Mouse (Mus musculus): ENCODE data around the gene Ttll13. TPM values are rescaled to one million over a fixed set of nuclear protein-coding genes. Genes with fewer than 3 reads are reported as not detected.

Ttll13 gene
- polyA plus RNA-seq, 1 experiment = 1.2 TPM

DNA sequence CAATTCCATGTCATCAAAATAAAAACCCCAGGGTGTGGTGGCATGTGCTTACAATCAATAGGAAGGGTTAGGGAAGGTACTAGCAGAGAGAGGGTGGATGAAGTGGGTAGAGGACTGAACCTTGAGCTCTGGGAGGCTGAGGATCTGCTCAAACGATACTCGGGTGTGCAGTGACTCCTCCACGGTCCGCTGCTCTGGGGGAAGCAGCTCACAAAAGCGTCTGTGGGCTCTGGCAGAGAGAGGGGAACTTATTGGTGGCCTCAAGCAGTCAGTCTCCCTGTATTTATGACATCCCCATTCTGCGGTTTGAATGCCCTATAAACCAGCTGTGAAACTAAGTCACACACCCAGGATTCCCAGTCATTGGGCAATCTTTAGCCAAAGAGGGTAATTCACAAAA lies 16.0 kb upstream of the Ttll13 start:
- WGBS = 65% methylated on average over 6 of the region's 6 CpGs
- no peak for DNase-seq
- H3K4me1 ChIP-seq (ENCODE audit: control insufficient read depth, insufficient read depth, low read length) = peaks cover 4% of the 10 kb centered on the region; the same call in 1 of the 2 replicates
- no peak overlapping the region for H3K4me3 ChIP-seq (replicated peaks; ENCODE audit: extremely low read depth, low read depth, low read length)
- TF ChIP-seq POLR2A (IDR thresholded peaks at IDR 0.05; ENCODE audit: borderline replicate concordance, extremely low read depth, low read depth, low read length) (no peak), CTCF (IDR thresholded peaks at IDR 0.05; ENCODE audit: insufficient read depth, low read length) (no peak)

DNA sequence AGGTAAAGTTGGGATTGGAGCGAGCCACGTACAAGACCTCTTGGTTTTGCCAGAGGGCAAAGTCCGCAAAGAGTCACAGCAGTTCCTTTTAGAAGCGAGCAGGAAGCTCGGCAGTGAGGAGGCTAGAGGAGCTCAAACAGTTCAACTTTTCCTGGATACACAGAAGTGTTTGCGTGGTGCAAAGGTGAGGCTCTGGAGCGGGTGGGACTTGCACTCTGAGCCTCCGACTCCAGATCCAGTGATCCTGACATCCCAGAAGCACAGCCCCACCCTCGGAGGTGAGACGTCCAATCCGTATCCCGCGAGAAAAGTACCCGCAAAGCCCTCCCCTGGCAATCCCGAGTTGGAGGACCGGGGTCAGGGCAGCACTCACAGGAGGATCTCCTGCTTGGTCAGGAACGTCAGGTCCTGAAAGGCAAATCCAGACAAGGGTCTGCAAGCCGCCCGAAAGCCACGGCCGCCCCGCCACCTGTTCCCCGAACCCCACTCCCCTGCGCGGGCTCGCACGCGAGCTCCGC lies 14.1 kb upstream of the Ttll13 start:
- WGBS = under 1% methylated on average over 29 of the region's 29 CpGs
- peak overlapping the region; percentile 88 for H3K4me3 ChIP-seq (replicated peaks; ENCODE audit: extremely low read depth, low read depth, low read length)
- no peak for DNase-seq
- TF ChIP-seq CTCF (IDR thresholded peaks at IDR 0.05; ENCODE audit: insufficient read depth, low read length) = no peak
- TF ChIP-seq POLR2A (IDR thresholded peaks at IDR 0.05; ENCODE audit: borderline replicate concordance, extremely low read depth, low read depth, low read length) = no peak
- H3K4me1 ChIP-seq (ENCODE audit: control insufficient read depth, insufficient read depth, low read length) = peaks cover 4% of the 10 kb centered on the region; the same call in 1 of the 2 replicates

DNA sequence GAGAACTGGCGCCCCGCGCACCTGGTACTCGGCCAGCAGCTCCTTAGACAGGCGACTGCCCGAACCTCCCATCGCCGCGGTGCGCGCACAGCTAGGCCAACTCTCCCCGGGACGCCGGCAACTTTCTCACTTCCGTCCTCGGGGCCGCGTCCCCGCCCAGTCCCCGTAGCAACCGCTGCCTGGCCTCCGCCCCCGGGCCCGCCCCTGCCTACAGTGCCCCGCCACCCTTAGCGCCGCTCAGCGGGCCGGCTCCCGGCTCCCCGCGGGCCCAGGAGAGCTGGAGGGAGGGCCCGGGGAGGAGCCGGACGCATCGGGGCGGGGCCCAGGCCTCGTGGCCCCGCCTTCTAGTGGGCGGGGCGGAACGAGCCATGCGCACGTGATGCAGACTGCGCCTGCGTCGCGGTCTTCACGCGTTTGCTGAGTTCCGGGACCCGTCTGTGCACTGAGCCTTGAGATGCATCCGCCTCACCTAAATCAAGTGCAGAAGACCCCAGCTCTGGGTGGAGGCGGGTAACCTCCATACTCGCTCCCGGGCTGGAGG lies 13.6 kb upstream of the Ttll13 start, which contains the start of the genes Cib1 and Gdpgp1:
Gene Cib1 (minus strand): TSS at position 325 of the 541 bp plus-strand sequence.
Gene Gdpgp1 (plus strand): TSS at position 377 of the 541 bp plus-strand sequence.
- peak within 1 kb of the TSS; percentile 88 for H3K4me3 ChIP-seq (replicated peaks; ENCODE audit: extremely low read depth, low read depth, low read length)
- TF ChIP-seq CTCF (IDR thresholded peaks at IDR 0.05; ENCODE audit: insufficient read depth, low read length) = no peak
- TF ChIP-seq POLR2A (IDR thresholded peaks at IDR 0.05; ENCODE audit: borderline replicate concordance, extremely low read depth, low read depth, low read length) = peak; percentile 85; the same call in 1 of the 2 replicates
- H3K4me1 ChIP-seq (ENCODE audit: control insufficient read depth, insufficient read depth, low read length) = peaks cover 4% of the 10 kb centered on the region; the same call in 1 of the 2 replicates
- peak; percentile 97 for DNase-seq
- under 1% methylated on average over 56 of the region's 56 CpGs for WGBS

DNA sequence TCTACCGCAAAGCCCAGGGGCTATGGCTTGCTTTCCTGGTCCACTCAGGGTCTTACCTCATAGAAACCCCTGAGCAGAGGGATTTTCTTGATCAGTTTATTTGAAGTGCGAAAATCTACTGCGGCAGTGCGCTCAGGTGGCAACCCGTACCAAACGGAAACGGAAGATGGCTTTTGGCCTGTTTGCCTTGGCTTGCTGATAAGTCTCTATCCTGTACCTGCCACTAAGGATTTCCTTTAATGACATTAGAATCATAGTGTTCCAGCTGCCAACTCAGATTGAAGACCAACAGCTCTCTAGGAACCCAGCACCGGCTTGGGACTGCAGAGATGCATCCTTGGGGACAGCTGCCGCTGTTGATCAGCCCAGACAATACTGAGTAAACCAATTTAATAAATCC lies 12.4 kb upstream of the Ttll13 start:
- TF ChIP-seq POLR2A (IDR thresholded peaks at IDR 0.05; ENCODE audit: borderline replicate concordance, extremely low read depth, low read depth, low read length) (no peak), CTCF (IDR thresholded peaks at IDR 0.05; ENCODE audit: insufficient read depth, low read length) (no peak)

GRCm38 (mm10) chr7:80238542-80238941 lies 7.6 kb upstream of the Ttll13 start:
- TF ChIP-seq POLR2A (IDR thresholded peaks at IDR 0.05; ENCODE audit: borderline replicate concordance, extremely low read depth, low read depth, low read length) (no peak), CTCF (IDR thresholded peaks at IDR 0.05; ENCODE audit: insufficient read depth, low read length) (no peak)
- H3K4me3 ChIP-seq (replicated peaks; ENCODE audit: extremely low read depth, low read depth, low read length) = no peak overlapping the region
- H3K4me1 ChIP-seq (ENCODE audit: control insufficient read depth, insufficient read depth, low read length) = peaks cover 4% of the 10 kb centered on the region; the same call in 1 of the 2 replicates
- no peak for DNase-seq
- WGBS = 89% methylated on average over 10 of the region's 10 CpGs

More for the DNA sequence above, 12.4 kb upstream of the Ttll13 start:
- Histone ChIP-seq H3K4me3 (replicated peaks; ENCODE audit: extremely low read depth, low read depth, low read length) (no peak overlapping the region), H3K4me1 (ENCODE audit: control insufficient read depth, insufficient read depth, low read length) (peaks cover 4% of the 10 kb centered on the region; the same call in 1 of the 2 replicates)
- WGBS = 59% methylated on average over 9 of the region's 9 CpGs
- DNase-seq = no peak

DNA sequence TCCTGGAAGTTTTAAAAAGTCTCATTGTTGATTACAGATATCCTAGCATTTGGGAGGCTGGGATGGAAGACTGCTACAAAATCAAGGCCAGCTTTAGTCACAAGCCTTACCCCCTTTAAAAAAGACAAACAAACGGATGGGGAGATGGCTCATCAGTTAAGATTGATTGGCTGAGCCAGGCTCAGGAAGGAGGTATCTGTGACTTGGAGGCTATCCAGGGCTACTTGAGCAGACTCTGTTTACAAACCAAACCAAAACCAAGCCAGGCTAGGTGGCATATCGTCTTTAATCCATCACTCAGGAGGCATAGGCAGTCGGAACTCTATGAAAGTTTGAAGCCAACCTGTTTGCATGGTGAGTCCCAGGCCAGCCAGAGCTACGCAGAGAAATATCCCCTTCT lies 4.5 kb upstream of the Ttll13 start:
- 47% methylated on average over 4 of the region's 4 CpGs for WGBS
- no peak for DNase-seq

DNA sequence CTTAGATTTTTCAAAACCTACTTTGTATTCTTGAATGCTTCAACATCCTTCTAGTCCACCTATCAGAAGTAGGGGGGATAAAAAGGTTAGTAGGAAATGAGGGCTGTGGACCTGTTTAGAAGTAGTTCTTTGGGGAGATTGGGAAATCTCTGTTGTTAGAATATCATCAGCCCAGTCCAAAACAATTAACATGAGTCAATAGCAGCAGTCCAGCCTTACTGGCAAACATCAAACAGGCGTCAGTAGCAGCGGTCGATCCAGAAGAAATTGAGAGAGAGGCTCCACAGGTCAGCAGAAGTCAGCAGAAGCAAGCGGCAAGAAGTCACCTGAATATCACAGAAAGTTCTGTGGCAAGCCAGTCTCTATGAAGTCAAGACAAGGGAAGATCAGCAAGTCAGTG lies 1.3 kb upstream of the Ttll13 start:
- Histone ChIP-seq H3K4me3 (replicated peaks; ENCODE audit: extremely low read depth, low read depth, low read length) (no peak overlapping the region), H3K4me1 (ENCODE audit: control insufficient read depth, insufficient read depth, low read length) (no peaks in the 10 kb centered on the region)
- TF ChIP-seq CTCF (IDR thresholded peaks at IDR 0.05; ENCODE audit: insufficient read depth, low read length) = no peak
- TF ChIP-seq POLR2A (IDR thresholded peaks at IDR 0.05; ENCODE audit: borderline replicate concordance, extremely low read depth, low read depth, low read length) = no peak
- WGBS = 87% methylated on average over 4 of the region's 4 CpGs
- DNase-seq = no peak

More for the DNA sequence above, 4.5 kb upstream of the Ttll13 start:
- no peaks in the 10 kb centered on the region for H3K4me1 ChIP-seq (ENCODE audit: control insufficient read depth, insufficient read depth, low read length)
- TF ChIP-seq POLR2A (IDR thresholded peaks at IDR 0.05; ENCODE audit: borderline replicate concordance, extremely low read depth, low read depth, low read length) (no peak), CTCF (IDR thresholded peaks at IDR 0.05; ENCODE audit: insufficient read depth, low read length) (no peak)
- no peak overlapping the region for H3K4me3 ChIP-seq (replicated peaks; ENCODE audit: extremely low read depth, low read depth, low read length)

GRCm38 (mm10) chr7:80246859-80247258 lies 683 bp downstream of the Ttll13 start:
- TF ChIP-seq POLR2A (IDR thresholded peaks at IDR 0.05; ENCODE audit: borderline replicate concordance, extremely low read depth, low read depth, low read length) (no peak), CTCF (IDR thresholded peaks at IDR 0.05; ENCODE audit: insufficient read depth, low read length) (no peak)
- Histone ChIP-seq H3K4me1 (ENCODE audit: control insufficient read depth, insufficient read depth, low read length) (no peaks in the 10 kb centered on the region), H3K4me3 (replicated peaks; ENCODE audit: extremely low read depth, low read depth, low read length) (no peak overlapping the region)
- no peak for DNase-seq
- WGBS = 26% methylated on average over 7 of the region's 7 CpGs

- H3K4me3 ChIP-seq (replicated peaks; ENCODE audit: extremely low read depth, low read depth, low read length) = no peak overlapping the region
- no peak for DNase-seq
- WGBS = 78% methylated on average over 7 of the region's 7 CpGs
- TF ChIP-seq POLR2A (IDR thresholded peaks at IDR 0.05; ENCODE audit: borderline replicate concordance, extremely low read depth, low read depth, low read length) (no peak), CTCF (IDR thresholded peaks at IDR 0.05; ENCODE audit: insufficient read depth, low read length) (no peak)
- H3K4me1 ChIP-seq (ENCODE audit: control insufficient read depth, insufficient read depth, low read length) = no peaks in the 10 kb centered on the region
Measured at GRCm38 (mm10) chr7:80252437-80252836, 6.3 kb downstream of the Ttll13 start.

GRCm38 (mm10) chr7:80252886-80253285 lies 6.7 kb downstream of the Ttll13 start:
- WGBS = 83% methylated on average over 11 of the region's 11 CpGs
- TF ChIP-seq CTCF (IDR thresholded peaks at IDR 0.05; ENCODE audit: insufficient read depth, low read length) (no peak), POLR2A (IDR thresholded peaks at IDR 0.05; ENCODE audit: borderline replicate concordance, extremely low read depth, low read depth, low read length) (no peak)
- Histone ChIP-seq H3K4me1 (ENCODE audit: control insufficient read depth, insufficient read depth, low read length) (no peaks in the 10 kb centered on the region), H3K4me3 (replicated peaks; ENCODE audit: extremely low read depth, low read depth, low read length) (no peak overlapping the region)
- no peak for DNase-seq

All from lung, adult 2 months (tissue).